Mouse (Mus musculus) hindlimb bud, embryonic 11.5 days (tissue): ENCODE results near the gene Trpt1.

Source experiments
- DNase-seq: peaks from one replicate; pipeline ENCODE4 v3.0.0-alpha.2; 2012; ENCODE audit warnings: low read depth, low spot score; ENCODE audit errors: extremely low spot score

Trpt1 gene

GRCm38 (mm10) chr19:7039841-7040636 is 44.1 kb downstream of the Trpt1 start, which contains the start of gene Stip1:
Stip1 (minus strand) TSS chr19:7039967.
- peak; percentile 99 for DNase-seq

GRCm38 (mm10) chr19:7040637-7041130 is 44.8 kb downstream of the Trpt1 start:
- no peak for DNase-seq

GRCm38 (mm10) chr19:7041171-7041570 is 45.2 kb downstream of the Trpt1 start:
- no peak for DNase-seq

- no peak for DNase-seq
These were observed 48.3 kb downstream of the Trpt1 start for GRCm38 (mm10) chr19:7044279-7044678.

- DNase-seq: no peak
These were observed 48.8 kb downstream of the Trpt1 start for GRCm38 (mm10) chr19:7044706-7045105.
